Mouse (Mus musculus): Measurements from ENCODE around the gene Ski. TPM values are rescaled to one million over a fixed set of nuclear protein-coding genes. Genes with fewer than 3 reads are reported as not detected.

The Ski gene
- total RNA-seq, 1 experiment from 2014 or later, result 27.7 TPM

DNA sequence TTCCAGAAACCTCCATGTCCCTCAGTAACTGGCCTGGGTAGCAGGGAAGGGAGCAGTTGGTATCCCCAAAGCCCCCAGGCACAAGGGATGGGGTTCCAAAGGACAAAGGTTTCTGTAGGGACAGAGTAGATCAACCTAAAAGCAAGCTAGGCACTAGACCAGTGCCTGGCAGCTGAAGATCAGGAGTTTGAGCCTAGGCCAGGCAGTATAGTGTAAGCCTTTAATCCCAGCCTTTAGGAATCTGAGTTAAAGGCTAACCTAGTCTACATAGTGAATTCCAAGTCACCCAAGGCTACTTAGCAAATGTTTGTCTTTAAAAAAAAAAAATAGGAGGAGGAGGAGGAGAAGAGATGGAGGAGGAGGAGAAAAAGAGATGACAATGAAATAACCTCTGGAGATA lies 33.6 kb downstream of the Ski start:
- ATAC-seq (ENCODE audit: extremely low read depth, insufficient number of reproducible peaks, low FRiP score, poor library complexity, severe bottlenecking), result no peak

DNA sequence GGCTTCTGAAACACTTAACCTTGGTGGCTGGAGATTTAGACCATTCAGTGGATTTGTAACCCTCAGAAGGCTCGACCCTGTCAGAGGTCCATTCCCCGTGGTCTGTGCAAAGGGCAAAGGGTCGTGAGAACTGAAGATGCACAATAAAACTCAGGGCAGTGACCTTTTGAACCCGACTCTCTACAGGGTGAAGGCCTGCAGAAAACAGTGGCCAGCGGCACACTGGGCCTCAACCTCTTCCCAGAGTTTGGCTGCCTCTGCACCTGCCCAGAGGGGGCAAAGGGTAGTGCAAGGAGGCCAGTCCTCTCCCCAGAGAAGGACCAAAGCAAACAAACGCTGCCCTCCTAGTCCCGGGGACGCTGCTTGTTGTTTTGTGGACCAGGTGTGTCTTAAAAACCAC lies 34.1 kb downstream of the Ski start:
- no peak for ATAC-seq (ENCODE audit: extremely low read depth, insufficient number of reproducible peaks, low FRiP score, poor library complexity, severe bottlenecking)

DNA sequence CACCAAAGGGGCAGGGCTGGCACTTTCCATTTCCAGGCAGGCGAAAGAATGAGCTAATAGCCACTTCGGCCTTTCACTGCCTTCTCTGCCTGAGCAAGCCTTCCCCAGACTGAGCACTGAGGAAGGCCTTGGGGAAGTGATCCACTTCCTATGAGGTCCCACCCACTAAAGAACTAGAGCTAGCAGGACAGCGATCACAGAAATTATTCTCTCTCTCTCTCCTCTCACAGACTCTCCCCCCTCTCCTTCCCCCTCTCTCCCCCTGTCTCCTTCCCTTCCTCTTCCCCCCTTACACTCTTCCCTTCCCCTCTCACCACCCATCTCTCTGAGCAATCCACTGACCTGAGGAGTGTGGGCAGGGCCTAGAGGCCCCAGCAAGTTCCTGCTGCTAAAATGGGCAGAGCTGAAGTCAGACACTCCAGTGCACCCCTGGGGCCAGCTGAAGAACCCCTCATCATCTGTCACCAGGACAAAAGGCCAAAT lies 35.2 kb downstream of the Ski start:
- ATAC-seq (ENCODE audit: extremely low read depth, insufficient number of reproducible peaks, low FRiP score, poor library complexity, severe bottlenecking), result peak; percentile 47; the same call in 1 of the 2 replicates

DNA sequence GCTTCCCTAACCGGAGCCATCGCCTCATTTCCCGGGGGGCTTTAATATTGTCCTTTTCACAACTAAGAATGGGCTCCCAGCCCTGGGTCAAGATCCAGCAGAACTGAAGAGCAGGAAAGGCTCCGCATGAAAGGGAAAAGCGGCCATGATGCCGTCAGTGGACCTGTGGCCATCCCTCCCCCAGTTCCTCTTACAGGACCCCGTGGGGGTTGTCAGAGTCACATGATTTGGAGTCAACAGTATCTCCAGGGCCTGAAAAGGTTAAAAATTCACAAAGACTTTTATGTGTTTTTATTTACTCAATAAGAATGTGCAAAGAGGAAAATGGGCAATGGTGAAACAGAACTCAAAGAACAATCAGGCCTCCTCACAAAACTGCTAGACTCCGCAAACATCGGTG lies 36.5 kb downstream of the Ski start:
- no peak for ATAC-seq (ENCODE audit: extremely low read depth, insufficient number of reproducible peaks, low FRiP score, poor library complexity, severe bottlenecking)

DNA sequence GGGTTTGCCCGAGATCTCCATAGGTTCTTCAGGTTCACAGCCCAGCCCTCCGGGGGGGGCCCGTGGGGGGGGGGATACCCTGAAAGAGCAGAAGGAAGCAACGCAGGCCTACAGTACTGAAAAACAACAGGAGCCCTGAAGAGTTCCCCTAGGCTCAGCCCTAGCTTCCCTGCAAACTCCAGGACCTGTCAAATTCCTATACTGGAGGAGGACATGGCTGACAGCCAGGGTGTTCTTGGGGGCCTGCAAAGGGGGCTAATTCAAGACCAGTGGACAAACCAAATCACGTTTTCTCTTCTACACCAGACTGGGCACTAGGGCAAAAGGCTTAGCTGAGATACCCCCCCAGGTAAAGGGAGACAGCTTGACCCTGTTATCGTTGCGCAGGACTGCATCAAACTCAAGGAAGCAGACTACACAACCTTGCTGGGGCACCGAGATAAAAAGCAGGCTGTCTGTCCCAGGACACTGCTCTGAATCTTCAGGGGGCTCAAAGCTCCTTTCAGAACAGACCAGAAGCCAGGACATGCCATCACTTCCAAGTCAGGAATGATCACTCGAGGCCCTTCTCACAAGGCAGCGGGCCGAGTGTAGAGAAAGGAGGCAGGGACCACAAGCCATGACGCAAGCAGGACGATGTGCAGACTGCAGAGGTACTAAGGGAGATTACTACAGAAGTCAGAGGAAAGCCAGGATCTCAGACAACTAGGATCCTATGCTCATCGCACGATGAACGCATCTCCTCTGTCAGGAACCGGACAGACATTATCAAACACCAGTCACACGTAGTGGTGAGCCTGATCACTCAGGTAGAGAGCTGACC lies 37.9 kb downstream of the Ski start:
- ATAC-seq (ENCODE audit: extremely low read depth, insufficient number of reproducible peaks, low FRiP score, poor library complexity, severe bottlenecking), result no peak

DNA sequence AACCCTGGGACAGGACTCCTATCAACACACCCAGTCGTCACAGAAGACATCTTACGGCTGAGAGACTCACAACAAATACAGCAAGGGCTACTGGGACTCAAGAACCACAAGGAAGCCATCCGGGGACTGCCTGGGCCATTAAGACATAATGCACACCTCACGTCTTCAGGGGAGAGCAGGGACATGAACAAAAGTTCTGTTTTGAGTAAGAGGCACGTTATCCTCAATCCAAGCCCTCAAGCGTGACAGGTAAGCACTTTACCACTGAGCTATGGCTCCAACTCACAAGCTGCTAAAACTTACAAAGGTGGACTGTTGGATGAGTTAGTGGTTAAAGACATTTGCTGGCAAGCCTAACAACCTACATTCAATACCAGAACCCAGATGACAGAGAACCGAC lies 39.2 kb downstream of the Ski start:
- ATAC-seq (ENCODE audit: extremely low read depth, insufficient number of reproducible peaks, low FRiP score, poor library complexity, severe bottlenecking), result no peak

DNA sequence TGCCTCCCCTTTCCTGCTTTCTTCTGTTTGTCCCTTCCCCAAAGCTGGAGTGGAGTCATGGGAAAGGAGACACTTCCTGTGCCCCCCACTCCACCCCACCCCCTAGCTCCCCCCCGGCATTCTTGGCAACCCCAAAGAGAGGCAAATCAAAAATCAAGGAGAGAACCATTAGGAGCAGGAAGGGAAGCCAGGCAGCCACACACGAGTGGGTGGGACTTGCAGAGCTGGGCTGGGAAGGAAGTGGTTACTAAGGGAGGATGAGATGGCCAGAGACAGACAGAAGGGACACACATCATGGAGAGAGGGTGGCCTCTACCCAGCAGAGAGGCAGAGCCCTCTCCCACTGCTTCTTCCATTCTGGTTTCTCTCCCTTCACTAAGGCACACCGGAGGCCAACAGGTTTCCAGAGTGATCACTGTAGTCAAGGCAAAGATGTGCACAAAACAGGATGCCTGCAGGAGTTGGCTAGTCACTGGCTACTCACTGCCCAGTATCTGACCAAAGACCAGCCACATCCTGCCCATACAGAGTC lies 43.3 kb downstream of the Ski start:
- no peak for ATAC-seq (ENCODE audit: extremely low read depth, insufficient number of reproducible peaks, low FRiP score, poor library complexity, severe bottlenecking)

DNA sequence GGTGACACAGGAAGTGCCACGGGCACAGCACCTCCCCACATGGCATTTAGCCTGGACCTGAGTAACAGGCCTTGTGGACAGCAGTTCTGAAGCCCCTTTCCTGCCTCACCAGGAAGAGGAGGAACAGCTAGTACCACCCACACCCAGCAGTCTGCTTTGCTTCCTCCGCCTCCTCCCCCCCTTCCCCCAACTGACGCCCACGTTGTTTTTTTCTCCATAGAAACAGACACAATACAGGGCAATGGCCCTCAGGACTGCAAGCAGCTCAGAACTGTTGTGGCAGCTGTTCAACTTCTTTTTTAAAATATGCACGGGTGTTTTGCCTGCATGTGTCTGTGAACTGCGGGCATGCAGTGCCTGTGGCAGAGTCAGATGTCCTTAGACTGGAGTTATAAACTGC lies 44.1 kb downstream of the Ski start:
- ATAC-seq (ENCODE audit: extremely low read depth, insufficient number of reproducible peaks, low FRiP score, poor library complexity, severe bottlenecking), result peak; percentile 81

DNA sequence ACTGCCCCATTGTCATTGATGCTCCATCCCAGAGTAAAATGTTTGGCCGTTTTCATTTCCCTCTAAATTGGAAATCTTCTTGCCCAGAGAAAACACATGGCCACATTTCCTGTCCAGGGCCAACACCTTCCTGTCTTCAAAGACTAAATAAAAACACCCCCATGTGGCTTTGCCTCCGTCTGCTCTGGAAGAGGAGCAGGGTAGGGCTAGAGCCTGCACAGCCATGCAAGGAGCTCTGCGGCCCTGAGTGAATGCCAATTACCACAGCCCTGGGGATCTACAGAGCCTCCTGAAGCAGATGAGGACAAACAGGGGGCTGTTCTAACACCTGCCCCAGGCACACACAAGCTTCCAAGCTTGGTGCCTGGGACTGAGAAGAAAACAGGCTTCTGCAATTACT lies 46.2 kb downstream of the Ski start:
- no peak for ATAC-seq (ENCODE audit: extremely low read depth, insufficient number of reproducible peaks, low FRiP score, poor library complexity, severe bottlenecking)

DNA sequence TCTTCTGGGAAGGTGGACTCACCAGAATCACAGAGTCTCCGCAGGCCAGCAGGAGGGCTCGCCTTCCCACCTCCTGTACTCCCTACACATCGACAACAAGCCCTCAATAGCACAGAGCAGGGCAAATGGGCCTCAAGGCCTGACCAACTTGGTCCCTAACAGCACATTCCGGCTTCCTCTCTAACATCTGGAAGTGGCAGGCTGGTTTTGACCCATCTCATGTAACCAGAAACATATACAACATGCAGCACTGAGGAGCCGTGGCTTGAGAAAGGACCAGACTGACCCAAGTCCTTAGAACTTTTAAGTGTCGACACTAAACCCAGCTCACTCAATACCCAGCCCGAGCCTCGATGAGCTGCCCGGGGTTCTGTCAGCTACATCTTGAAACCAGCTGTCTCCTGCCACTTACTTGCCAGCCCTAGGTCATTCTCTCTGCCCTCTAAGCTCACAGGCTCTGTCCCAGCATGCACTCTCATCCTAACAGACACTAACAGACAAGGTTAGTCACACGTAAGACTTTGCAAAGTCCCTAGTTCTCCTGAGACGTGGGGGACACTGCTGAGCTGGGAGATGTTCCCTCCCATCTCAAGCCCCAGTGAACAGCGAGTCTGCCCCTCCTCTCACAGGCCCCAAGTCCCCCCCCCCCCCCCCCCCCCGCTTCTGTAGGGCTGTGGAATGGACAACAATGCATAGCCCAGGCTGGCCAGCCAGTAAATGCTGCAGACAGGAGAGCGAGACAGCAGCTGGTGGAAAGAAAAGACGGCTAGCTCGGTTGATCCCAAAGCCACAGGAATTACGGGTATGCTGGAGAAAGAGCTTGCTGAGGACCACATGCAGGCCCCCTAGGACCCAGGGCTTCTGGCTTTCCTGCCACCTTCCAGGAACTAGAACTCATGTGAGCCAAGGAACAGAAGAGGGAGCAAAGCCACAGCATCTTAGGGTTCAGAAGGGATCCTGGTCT lies 48.3 kb downstream of the Ski start:
- no peak for ATAC-seq (ENCODE audit: extremely low read depth, insufficient number of reproducible peaks, low FRiP score, poor library complexity, severe bottlenecking)

DNA sequence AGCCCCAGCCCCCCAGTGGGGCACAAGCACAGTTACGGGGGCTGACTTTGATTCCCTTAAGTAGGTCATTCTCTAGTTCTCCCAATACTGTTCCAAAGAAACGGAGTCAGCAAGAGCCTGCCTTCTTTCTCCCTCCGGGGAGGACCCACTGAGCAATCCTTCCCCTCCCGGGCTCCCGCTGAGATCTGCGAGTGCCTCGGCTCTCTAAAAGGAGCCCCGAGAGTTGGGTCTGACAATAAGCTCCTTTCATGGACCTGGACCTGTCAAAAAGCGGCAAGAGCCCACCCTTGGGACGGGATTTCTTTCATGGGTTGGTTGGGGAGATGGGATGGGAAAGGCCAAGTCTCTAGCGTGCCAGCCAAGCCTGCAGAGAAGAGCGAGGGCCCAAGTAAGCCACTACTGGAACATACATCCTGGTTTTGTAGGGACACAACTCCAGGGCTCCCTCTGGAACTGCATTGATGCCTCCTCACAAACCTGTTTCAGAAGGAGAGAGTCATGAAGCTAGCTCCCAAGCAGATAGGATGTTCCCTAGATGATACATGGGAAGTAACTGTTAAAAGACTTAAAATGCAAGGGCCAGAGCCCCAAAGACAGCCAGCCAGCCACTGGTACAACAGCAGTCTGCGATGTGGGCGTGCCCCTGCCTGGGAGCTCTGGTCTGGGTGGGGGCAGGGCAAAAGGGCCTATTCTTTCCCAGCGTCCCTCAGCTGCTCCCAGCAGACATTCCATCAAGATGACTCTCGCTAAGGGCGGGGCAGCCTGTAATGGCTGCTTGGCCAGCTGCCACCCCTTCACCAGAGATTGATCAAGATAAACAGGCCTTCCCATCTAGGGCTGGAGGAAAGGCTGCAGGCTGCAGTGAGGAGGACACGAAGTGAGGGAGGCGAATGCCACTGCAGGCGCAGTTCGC lies 49.2 kb downstream of the Ski start:
- no peak for ATAC-seq (ENCODE audit: extremely low read depth, insufficient number of reproducible peaks, low FRiP score, poor library complexity, severe bottlenecking)

DNA sequence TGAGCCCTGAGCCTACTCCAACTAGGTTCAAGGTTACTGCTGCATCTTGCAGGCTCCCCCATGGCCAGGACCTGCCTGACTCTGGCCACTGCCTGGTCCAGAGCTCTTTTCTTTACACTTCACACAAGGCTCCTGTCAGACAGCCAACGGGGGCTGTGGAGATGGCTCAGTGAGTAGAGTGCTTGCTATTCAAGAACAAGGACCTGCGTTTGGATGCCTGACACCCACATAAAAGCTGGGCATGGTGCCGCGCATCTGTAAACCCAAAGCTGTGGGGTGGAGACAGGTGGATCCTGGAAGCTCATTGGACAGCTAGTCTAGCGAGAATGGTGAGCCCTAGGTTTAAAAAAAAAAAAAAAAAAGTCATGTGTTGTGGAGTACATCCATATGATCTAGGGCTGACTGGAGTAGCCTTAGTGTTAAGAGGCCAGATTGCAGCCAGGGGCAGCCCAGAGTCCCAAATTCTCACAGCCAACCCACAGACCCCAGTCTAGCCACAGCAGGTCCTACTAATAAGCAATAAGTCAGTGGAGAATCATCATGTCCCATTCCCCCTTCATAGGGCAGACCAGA lies 50.3 kb downstream of the Ski start:
- ATAC-seq (ENCODE audit: extremely low read depth, insufficient number of reproducible peaks, low FRiP score, poor library complexity, severe bottlenecking), result no peak

DNA sequence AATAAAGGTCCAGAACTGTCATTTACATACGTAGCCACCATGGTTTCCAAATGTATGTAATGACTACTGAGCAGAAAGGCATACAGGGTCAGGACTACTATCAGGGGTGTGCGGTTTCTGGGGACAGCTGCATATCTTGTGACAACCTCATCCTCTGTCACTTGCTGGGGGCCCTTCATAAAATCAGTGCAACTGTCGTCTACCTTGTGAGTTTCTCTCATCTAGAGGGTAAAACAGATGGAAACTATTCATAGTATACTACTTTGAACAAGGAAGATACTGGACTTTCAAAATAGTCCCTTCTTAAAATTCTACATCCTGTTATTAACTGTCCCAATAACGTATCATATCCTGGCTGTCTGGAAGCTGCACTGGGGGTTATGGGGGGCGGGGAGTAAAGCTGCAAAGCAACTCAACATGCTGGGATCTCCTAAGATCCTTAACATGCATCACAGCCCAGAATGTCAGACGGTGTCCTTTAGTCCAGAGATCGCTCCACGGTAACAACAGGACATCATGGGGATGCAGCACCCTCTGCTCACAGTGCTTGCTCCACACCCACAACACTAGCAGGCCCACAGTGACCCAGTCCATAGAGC lies 51.7 kb downstream of the Ski start:
- ATAC-seq (ENCODE audit: extremely low read depth, insufficient number of reproducible peaks, low FRiP score, poor library complexity, severe bottlenecking), result no peak

DNA sequence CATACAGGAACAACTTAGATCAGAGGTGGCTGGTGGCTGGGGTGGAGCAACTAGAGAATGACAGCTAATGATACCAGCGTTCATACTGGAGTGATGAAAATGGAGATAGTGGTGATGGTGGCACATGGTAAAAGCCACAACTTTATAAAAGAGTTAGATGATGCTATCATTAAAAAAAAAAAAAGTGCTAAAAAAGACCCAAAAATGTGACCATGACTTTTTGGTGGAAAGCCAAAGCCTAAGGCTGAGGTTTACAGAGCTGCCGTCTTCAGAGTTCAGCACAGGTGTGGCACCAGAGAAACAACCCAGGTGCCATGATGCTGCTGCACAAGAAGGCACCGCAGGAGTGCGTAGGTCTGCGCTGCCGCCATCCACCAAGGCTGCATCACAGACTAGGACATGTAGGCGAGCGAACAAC lies 53.5 kb downstream of the Ski start:
- no peak for ATAC-seq (ENCODE audit: extremely low read depth, insufficient number of reproducible peaks, low FRiP score, poor library complexity, severe bottlenecking)

DNA sequence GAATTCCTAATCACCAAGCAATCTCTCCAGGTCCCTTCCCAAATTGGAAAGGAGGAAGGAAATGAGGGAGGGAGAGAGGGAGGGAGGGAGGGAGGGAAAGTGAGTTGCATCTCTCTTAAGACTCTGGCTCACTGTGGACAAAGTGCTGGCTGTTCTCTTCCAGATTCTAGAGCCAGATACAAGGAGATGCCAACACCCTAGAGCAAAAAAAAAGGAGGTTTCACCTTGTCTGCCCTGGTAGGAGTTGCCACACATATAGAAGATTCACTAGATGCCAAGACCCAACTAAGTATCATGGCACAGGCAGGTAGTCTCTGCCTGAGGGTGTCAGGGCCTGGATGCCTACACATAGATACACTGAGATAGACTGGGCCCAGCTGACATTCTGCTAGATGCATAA lies 56.5 kb downstream of the Ski start:
- no peak for ATAC-seq (ENCODE audit: extremely low read depth, insufficient number of reproducible peaks, low FRiP score, poor library complexity, severe bottlenecking)

DNA sequence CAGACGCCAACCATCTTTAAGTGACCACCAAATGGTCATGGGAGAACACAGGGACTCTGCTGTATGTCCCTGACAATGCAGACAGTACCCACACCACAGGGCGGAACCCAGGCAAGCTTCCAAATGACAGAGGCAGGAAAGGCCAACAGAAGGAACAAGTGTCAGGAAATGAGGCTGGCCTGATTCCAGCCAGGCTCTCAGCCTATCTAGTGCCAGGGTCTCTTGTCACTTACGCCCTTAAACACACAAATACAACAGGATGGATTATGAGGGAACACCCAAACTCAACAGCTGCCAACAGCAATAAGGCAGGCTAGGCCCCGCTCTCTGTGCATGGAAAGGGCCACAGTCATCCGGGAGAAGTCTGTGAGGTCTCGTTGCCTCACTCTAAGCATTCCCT lies 57.8 kb downstream of the Ski start:
- no peak for ATAC-seq (ENCODE audit: extremely low read depth, insufficient number of reproducible peaks, low FRiP score, poor library complexity, severe bottlenecking)

DNA sequence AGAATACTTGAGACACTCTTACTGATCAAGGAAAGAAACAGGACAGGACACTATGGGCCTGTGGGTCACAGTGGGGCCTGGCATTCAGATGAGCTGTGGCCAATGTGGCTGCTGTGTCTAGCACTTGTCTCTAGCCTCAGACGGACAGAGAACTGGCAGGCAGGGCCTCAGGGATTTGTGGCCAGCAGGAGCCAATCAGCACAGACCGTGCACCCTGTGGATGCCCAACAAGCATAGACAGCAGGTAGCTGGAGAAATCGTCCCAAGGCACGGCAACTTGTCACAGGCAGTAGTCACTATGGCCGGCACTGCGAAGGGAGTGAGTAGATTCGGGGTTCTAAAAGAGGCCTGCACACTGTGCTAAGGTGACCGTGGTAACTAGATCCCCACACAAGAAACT lies 58.7 kb downstream of the Ski start:
- ATAC-seq (ENCODE audit: extremely low read depth, insufficient number of reproducible peaks, low FRiP score, poor library complexity, severe bottlenecking), result no peak

DNA sequence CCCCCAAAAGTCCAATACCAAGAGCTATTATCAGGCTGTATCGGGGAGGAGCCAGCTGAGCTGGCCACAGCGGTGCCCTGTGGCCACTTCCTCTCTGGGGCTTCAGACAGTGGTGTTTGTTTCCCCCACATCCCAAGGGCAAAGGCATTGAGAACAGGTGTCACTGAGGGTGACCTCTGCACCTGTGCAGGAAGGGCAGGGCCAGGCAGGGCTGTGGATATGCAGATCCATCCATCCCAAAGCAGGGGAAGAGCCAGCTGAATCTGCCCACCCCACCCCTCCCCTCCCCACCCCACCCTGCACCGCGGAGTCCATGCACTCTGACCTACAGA lies 59.1 kb downstream of the Ski start:
- ATAC-seq (ENCODE audit: extremely low read depth, insufficient number of reproducible peaks, low FRiP score, poor library complexity, severe bottlenecking), result peak; percentile 24; the same call in 1 of the 2 replicates
